ENCODE assay signal across 31 mouse cellular contexts in genomic region chr16:32133148-32133547, GRCm38 (mm10). TPM values are rescaled to one million over a fixed set of nuclear protein-coding genes. Genes with fewer than 3 reads are reported as not detected.
A peak's percentile ranks its signal among the peaks of the same experiment; 100 is the strongest.
DNase-seq lines count a peak whose midpoint lies in the region; ATAC-seq and TF ChIP-seq lines count a peak whose summit lies in the region.
"Had no signal": no experiment of that assay in that cellular context is flagged by ENCODE, and none has a peak within 500 bp of the region (broad histone marks: within the 10 kb centered on the region; RNA-seq: fewer than 3 reads in every experiment).

No protein-coding gene starts in this region.

- H3K79me2 ChIP-seq in heart, adult 2 months (replicated peaks; ENCODE audit: control insufficient read depth, insufficient read depth, low read length) = no peaks in the 10 kb centered on the region

- H3K4me2 ChIP-seq in liver, embryonic 12.5 days = no peak overlapping the region
- H3K4me2 ChIP-seq in liver, embryonic 11.5 days = no peak overlapping the region
- H3K4me2 ChIP-seq in liver, embryonic 15.5 days = no peak overlapping the region
- no peak overlapping the region for H3K4me2 ChIP-seq in liver, postnatal 0 days (ENCODE audit: low read depth, low read length)
- H3K4me2 ChIP-seq: embryonic facial prominence, embryonic 13.5 days; embryonic facial prominence, embryonic 15.5 days; forebrain, embryonic 12.5 days had no signal

- H3K4me3 ChIP-seq in heart, adult 2 months = no peak overlapping the region
- no peak overlapping the region for H3K4me3 ChIP-seq in liver, embryonic 12.5 days
- no peak overlapping the region for H3K4me3 ChIP-seq in liver, embryonic 11.5 days (ENCODE audit: low read depth, low read length)
- no peak overlapping the region for H3K4me3 ChIP-seq in liver, embryonic 15.5 days (replicated peaks)
- H3K4me3 ChIP-seq in liver, postnatal 0 days (ENCODE audit: low read depth, low read length) = no peak overlapping the region
- H3K4me3 ChIP-seq: embryonic facial prominence, embryonic 13.5 days; embryonic facial prominence, embryonic 15.5 days; erythroblast, embryonic 14.5 days; forebrain, embryonic 10.5 days; forebrain, embryonic 12.5 days had no signal

- intact Hi-C loops in heart, adult 2 months (cut with DNase I) = no loop called here

- TF ChIP-seq EP300 in heart, adult 2 months (IDR thresholded peaks at IDR 0.05; ENCODE audit: insufficient read depth, low read depth, low read length) = no peak
- TF ChIP-seq EP300 in liver, postnatal 0 days (IDR thresholded peaks at IDR 0.05; ENCODE audit: low read depth) = no peak

- no peak overlapping the region for H3K27ac ChIP-seq in heart, adult 2 months
- no peak overlapping the region for H3K27ac ChIP-seq in liver, embryonic 12.5 days
- H3K27ac ChIP-seq in liver, embryonic 11.5 days (ENCODE audit: low read depth, low read length) = no peak overlapping the region
- H3K27ac ChIP-seq in liver, embryonic 15.5 days (replicated peaks) = no peak overlapping the region
- peak overlapping the region; percentile 34 for H3K27ac ChIP-seq in liver, postnatal 0 days (ENCODE audit: low read depth)
- H3K27ac ChIP-seq: embryonic facial prominence, embryonic 13.5 days; embryonic facial prominence, embryonic 15.5 days; forebrain, embryonic 10.5 days; forebrain, embryonic 12.5 days had no signal

- no peak overlapping the region for H3K9ac ChIP-seq in heart, adult 2 months (ENCODE audit: low read depth, low read length)
- H3K9ac ChIP-seq in liver, embryonic 12.5 days = no peak overlapping the region
- H3K9ac ChIP-seq in liver, embryonic 11.5 days (ENCODE audit: low read depth, low read length) = no peak overlapping the region
- no peak overlapping the region for H3K9ac ChIP-seq in liver, embryonic 15.5 days
- no peak overlapping the region for H3K9ac ChIP-seq in liver, postnatal 0 days (replicated peaks)
- H3K9ac ChIP-seq: embryonic facial prominence, embryonic 13.5 days; embryonic facial prominence, embryonic 15.5 days; forebrain, embryonic 12.5 days had no signal

- DNase-seq in heart, adult 11 months = peak; percentile 82
- no peak for DNase-seq in heart, adult 2 months
- DNase-seq in liver, embryonic 11.5 days (ENCODE audit: low spot score) = no peak
- no peak for DNase-seq in liver, postnatal 0 days
- no peak for DNase-seq in spleen, postnatal 4 days (ENCODE audit: low spot score in 2 of 2)
- DNase-seq in layer of hippocampus, adult 18-20 months (ENCODE audit: low spot score in 2 of 2) = no peak
- DNase-seq: adrenal gland, adult 2 months; adrenal gland, postnatal 10 days; adrenal gland, postnatal 25 days; B cell, adult 2 months; cerebellum, adult 11 months; cerebellum, adult 18-20 months; cerebellum, adult 8-10 months; cerebellum, adult 9-11 months; cerebellum, postnatal 14 days; cerebellum, postnatal 36 days; embryo, embryonic 11 days had no signal

- 89% methylated on average over 3 of the region's 3 CpGs for WGBS in heart, adult 2 months
- WGBS in liver, embryonic 12.5 days (ENCODE audit: insufficient replicate concordance) = 67% methylated on average over 3 of the region's 3 CpGs
- WGBS in liver, embryonic 11.5 days = 73% methylated on average over 3 of the region's 3 CpGs
- 67% methylated on average over 3 of the region's 3 CpGs for WGBS in liver, embryonic 15.5 days (ENCODE audit: insufficient replicate concordance)
- 65% methylated on average over 3 of the region's 3 CpGs for WGBS in liver, postnatal 0 days (ENCODE audit: insufficient replicate concordance)

- peaks cover 1% of the 10 kb centered on the region; the same call in 1 of the 2 replicates for H3K4me1 ChIP-seq in heart, adult 2 months (ENCODE audit: control insufficient read depth, insufficient read depth, low read length)
- peaks cover 23% of the 10 kb centered on the region for H3K4me1 ChIP-seq in liver, embryonic 12.5 days
- no peaks in the 10 kb centered on the region for H3K4me1 ChIP-seq in liver, embryonic 11.5 days (replicated peaks; ENCODE audit: control insufficient read depth, insufficient read depth, low read length)
- H3K4me1 ChIP-seq in liver, embryonic 15.5 days (replicated peaks) = peaks cover 24% of the 10 kb centered on the region
- peaks cover 28% of the 10 kb centered on the region for H3K4me1 ChIP-seq in liver, postnatal 0 days (ENCODE audit: insufficient read depth)
- H3K4me1 ChIP-seq: embryonic facial prominence, embryonic 13.5 days; embryonic facial prominence, embryonic 15.5 days; forebrain, embryonic 10.5 days; forebrain, embryonic 12.5 days had no signal

- 0 out of 2 replicates have a peak, but pooled peaks have one; percentile 52 for ATAC-seq in liver, embryonic 12.5 days
- ATAC-seq in liver, embryonic 11.5 days (replicated peaks; ENCODE audit: low FRiP score) = no peak
- peak; percentile 53; the same call in 1 of the 2 replicates for ATAC-seq in liver, embryonic 15.5 days (ENCODE audit: insufficient read depth)
- peak; percentile 81 for ATAC-seq in liver, postnatal 0 days
- ATAC-seq: CD4-positive, CD25-positive, alpha-beta regulatory T cell, adult 4 months; forebrain, embryonic 14.5 days had no signal

- H3K9me3 ChIP-seq in liver, embryonic 12.5 days (replicated peaks) = no peaks in the 10 kb centered on the region
- H3K9me3 ChIP-seq in liver, embryonic 11.5 days (ENCODE audit: control insufficient read depth, low read length) = no peaks in the 10 kb centered on the region
- H3K9me3 ChIP-seq in liver, embryonic 15.5 days (replicated peaks) = no peaks in the 10 kb centered on the region
- H3K9me3 ChIP-seq in liver, postnatal 0 days (ENCODE audit: low read length) = no peaks in the 10 kb centered on the region
- H3K9me3 ChIP-seq: embryonic facial prominence, embryonic 13.5 days; embryonic facial prominence, embryonic 15.5 days; forebrain, embryonic 10.5 days; forebrain, embryonic 12.5 days had no signal

- no peak for TF ChIP-seq POLR2A in heart, adult 2 months (IDR thresholded peaks at IDR 0.05; ENCODE audit: insufficient read depth, low read depth, low read length)

- no peaks in the 10 kb centered on the region for H3K27me3 ChIP-seq in heart, adult 2 months (ENCODE audit: control insufficient read depth, insufficient read depth, low read length)
- no peaks in the 10 kb centered on the region for H3K27me3 ChIP-seq in liver, embryonic 12.5 days (replicated peaks)
- no peaks in the 10 kb centered on the region for H3K27me3 ChIP-seq in liver, embryonic 11.5 days (replicated peaks; ENCODE audit: control insufficient read depth, insufficient read depth, low read length)
- H3K27me3 ChIP-seq in liver, embryonic 15.5 days = no peaks in the 10 kb centered on the region
- H3K27me3 ChIP-seq in liver, postnatal 0 days (ENCODE audit: insufficient read depth, low read length) = no peaks in the 10 kb centered on the region
- H3K27me3 ChIP-seq: embryonic facial prominence, embryonic 13.5 days; embryonic facial prominence, embryonic 15.5 days; forebrain, embryonic 12.5 days had no signal

- TF ChIP-seq CTCF in heart, adult 2 months (IDR thresholded peaks at IDR 0.05) = no peak
- no peak for TF ChIP-seq CTCF in liver, postnatal 0 days (IDR thresholded peaks at IDR 0.05; ENCODE audit: low read depth)

- no peaks in the 10 kb centered on the region for H3K36me3 ChIP-seq in heart, adult 2 months (ENCODE audit: control insufficient read depth, insufficient read depth, low read length)
- H3K36me3 ChIP-seq in liver, embryonic 12.5 days = no peaks in the 10 kb centered on the region
- no peaks in the 10 kb centered on the region for H3K36me3 ChIP-seq in liver, embryonic 11.5 days (ENCODE audit: control insufficient read depth, insufficient read depth, low read length)
- no peaks in the 10 kb centered on the region for H3K36me3 ChIP-seq in liver, embryonic 15.5 days (replicated peaks)
- H3K36me3 ChIP-seq in liver, postnatal 0 days (replicated peaks; ENCODE audit: insufficient read depth, low read length) = no peaks in the 10 kb centered on the region
- H3K36me3 ChIP-seq: embryonic facial prominence, embryonic 13.5 days; embryonic facial prominence, embryonic 15.5 days; forebrain, embryonic 10.5 days; forebrain, embryonic 12.5 days had no signal

RNA-seq across cellular contexts. Expression of gene Nrros, which starts 32.2 kb away (rescaled TPM):
- total RNA-seq in heart, adult 2 months (2021) = 1 to 10 TPM; 3.9 to 4.7 TPM
- 9.1 and 9.5 TPM in 2 replicates for polyA plus RNA-seq in heart, adult 2 months (2012; rRNA removed)
- 26.5 and 29.9 TPM in 2 replicates for polyA plus RNA-seq in liver, embryonic 12.5 days (2016; fragmentation: Nextera tagmentation; extraction: Ambion mirVana)
- polyA plus RNA-seq in liver, embryonic 11.5 days (2014; fragmentation: Nextera tagmentation; extraction: Ambion mirVana) = 34.4 and 35.4 TPM in 2 replicates
- polyA plus RNA-seq in liver, embryonic 15.5 days (2015; fragmentation: Nextera tagmentation; extraction: Ambion mirVana) = 24.1 and 24.5 TPM in 2 replicates
- polyA plus RNA-seq in liver, postnatal 0 days (2015; fragmentation: Nextera tagmentation; extraction: Ambion mirVana) = 18.5 and 20.5 TPM in 2 replicates
- 10 to 100 TPM; 10.1 to 12.4 TPM for total RNA-seq in layer of hippocampus, adult 18-20 months (2021)

RNA-seq across cellular contexts. Expression of gene Cep19, which starts 33.5 kb away (rescaled TPM):
- total RNA-seq in heart, adult 2 months (2021) = 1 to 10 TPM; 8.6 to 9.8 TPM
- polyA plus RNA-seq in heart, adult 2 months (2012; rRNA removed) = 8.8 and 9.7 TPM in 2 replicates
- 7.6 TPM in 2 replicates for polyA plus RNA-seq in liver, embryonic 12.5 days (2016; fragmentation: Nextera tagmentation; extraction: Ambion mirVana)
- polyA plus RNA-seq in liver, embryonic 11.5 days (2014; fragmentation: Nextera tagmentation; extraction: Ambion mirVana) = 14.3 and 14.7 TPM in 2 replicates
- polyA plus RNA-seq in liver, embryonic 15.5 days (2015; fragmentation: Nextera tagmentation; extraction: Ambion mirVana) = 4.7 and 5.5 TPM in 2 replicates
- polyA plus RNA-seq in liver, postnatal 0 days (2015; fragmentation: Nextera tagmentation; extraction: Ambion mirVana) = 5.3 and 5.4 TPM in 2 replicates
- 10 to 100 TPM; 65.8 to 66.3 TPM for total RNA-seq in layer of hippocampus, adult 18-20 months (2021)

RNA-seq across cellular contexts. Expression of gene Pigx, which starts 33.6 kb away (rescaled TPM):
- 10 to 100 TPM; 21.0 to 21.2 TPM for total RNA-seq in heart, adult 2 months (2021)
- polyA plus RNA-seq in heart, adult 2 months (2012; rRNA removed) = 12.4 and 23.2 TPM in 2 replicates
- polyA plus RNA-seq in liver, embryonic 12.5 days (2016; fragmentation: Nextera tagmentation; extraction: Ambion mirVana) = 33.8 and 37.2 TPM in 2 replicates
- polyA plus RNA-seq in liver, embryonic 11.5 days (2014; fragmentation: Nextera tagmentation; extraction: Ambion mirVana) = 57.1 and 63.0 TPM in 2 replicates
- polyA plus RNA-seq in liver, embryonic 15.5 days (2015; fragmentation: Nextera tagmentation; extraction: Ambion mirVana) = 27.8 and 31.5 TPM in 2 replicates
- polyA plus RNA-seq in liver, postnatal 0 days (2015; fragmentation: Nextera tagmentation; extraction: Ambion mirVana) = 65.3 and 66.6 TPM in 2 replicates
- total RNA-seq in layer of hippocampus, adult 18-20 months (2021) = 10 to 100 TPM; 23.4 to 25.2 TPM

RNA-seq across cellular contexts. Expression of gene Bex6, which starts 46.5 kb away (rescaled TPM):
- total RNA-seq in heart, adult 2 months (2021) = not detected
- polyA plus RNA-seq in heart, adult 2 months (2012; rRNA removed) = not detected in 2 replicates
- 1.5 and 1.6 TPM in 2 replicates for polyA plus RNA-seq in liver, embryonic 12.5 days (2016; fragmentation: Nextera tagmentation; extraction: Ambion mirVana)
- polyA plus RNA-seq in liver, embryonic 11.5 days (2014; fragmentation: Nextera tagmentation; extraction: Ambion mirVana) = 0.62 and 1.2 TPM in 2 replicates
- polyA plus RNA-seq in liver, embryonic 15.5 days (2015; fragmentation: Nextera tagmentation; extraction: Ambion mirVana) = 1.3 and 1.5 TPM in 2 replicates
- polyA plus RNA-seq in liver, postnatal 0 days (2015; fragmentation: Nextera tagmentation; extraction: Ambion mirVana) = 0.94 and 1.2 TPM in 2 replicates
- total RNA-seq in layer of hippocampus, adult 18-20 months (2021) = not detected
- total RNA-seq: adrenal gland, adult 2 months; adrenal gland, postnatal 10 days; adrenal gland, postnatal 25 days; adrenal gland, postnatal 4 days; CH12.LX; MEL had no signal
- polyA plus RNA-seq: adrenal gland, adult 2 months; brain, embryonic 14.5 days; CD4-positive, CD25-positive, alpha-beta regulatory T cell, adult 4 months; embryonic facial prominence, embryonic 11.5 days; embryonic facial prominence, embryonic 13.5 days; erythroblast, embryonic 14.5 days; forebrain, embryonic 12.5 days; forebrain, embryonic 14.5 days had no signal

RNA-seq across cellular contexts. Expression of gene Pak2, which starts 54.0 kb away (rescaled TPM):
- 10 to 100 TPM; 26.3 to 27.3 TPM for total RNA-seq in heart, adult 2 months (2021)
- polyA plus RNA-seq in heart, adult 2 months (2012; rRNA removed) = 9.6 and 15.3 TPM in 2 replicates
- polyA plus RNA-seq in liver, embryonic 12.5 days (2016; fragmentation: Nextera tagmentation; extraction: Ambion mirVana) = 17.7 and 18.3 TPM in 2 replicates
- polyA plus RNA-seq in liver, embryonic 11.5 days (2014; fragmentation: Nextera tagmentation; extraction: Ambion mirVana) = 30.0 and 32.9 TPM in 2 replicates
- 9.5 and 9.7 TPM in 2 replicates for polyA plus RNA-seq in liver, embryonic 15.5 days (2015; fragmentation: Nextera tagmentation; extraction: Ambion mirVana)
- 9.1 and 10.3 TPM in 2 replicates for polyA plus RNA-seq in liver, postnatal 0 days (2015; fragmentation: Nextera tagmentation; extraction: Ambion mirVana)
- total RNA-seq in layer of hippocampus, adult 18-20 months (2021) = 10 to 100 TPM; 28.7 to 29.8 TPM
